Mouse (Mus musculus): ENCODE results near the gene Abca1. TPM values are rescaled to one million over a fixed set of nuclear protein-coding genes. Genes with fewer than 3 reads are reported as not detected.

Gene Abca1
- polyA plus RNA-seq, 1 experiment from 2014 or later: 11.5 TPM

DNA sequence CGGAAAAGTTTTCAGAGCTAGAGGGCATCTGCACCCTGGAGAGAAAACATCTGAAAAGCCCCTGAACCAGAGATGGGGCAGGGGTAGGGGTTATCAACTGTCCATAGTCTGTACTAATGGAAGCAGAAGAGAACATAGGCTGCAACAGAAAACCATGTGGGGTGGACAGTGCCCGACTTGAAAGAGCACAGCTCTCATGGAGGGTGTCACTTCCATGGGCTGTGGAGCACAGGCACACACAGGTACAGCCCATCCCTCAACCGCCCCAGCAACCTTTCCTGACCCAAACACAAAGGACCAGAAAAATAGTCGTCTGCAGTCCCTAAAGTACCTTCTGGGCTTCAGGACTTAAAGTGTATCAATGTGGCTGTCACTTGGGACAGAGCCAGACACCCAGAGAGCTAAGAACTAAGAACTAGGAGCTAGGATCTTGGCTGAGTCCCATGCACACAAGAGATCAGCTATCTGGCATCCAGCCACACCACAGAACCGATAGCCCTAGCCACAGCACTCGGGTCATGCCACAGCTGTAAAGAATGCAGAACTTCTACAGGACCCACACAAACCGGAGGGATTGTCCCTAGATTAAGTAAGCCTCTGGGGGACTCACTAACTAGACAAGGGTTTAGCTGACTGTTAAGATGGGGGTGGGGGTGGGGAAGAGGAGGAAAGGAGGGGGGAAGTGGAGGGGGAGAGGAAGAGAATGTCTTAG is 38.0 kb downstream of the Abca1 start:
- peak; percentile 43 for ATAC-seq (ENCODE audit: insufficient read depth)
- Histone ChIP-seq H3K4me2 (0 out of 2 replicates have a peak overlapping the region, but pooled peaks have one; percentile 15), H3K27me3 (no peaks in the 10 kb centered on the region), H3K36me3 (replicated peaks) (peaks cover 10% of the 10 kb centered on the region), H3K4me3 (replicated peaks) (no peak overlapping the region), H3K9ac (no peak overlapping the region), H3K9me3 (replicated peaks) (no peaks in the 10 kb centered on the region), H3K27ac (replicated peaks) (peak overlapping the region; percentile 53; the same call in 1 of the 2 replicates), H3K4me1 (replicated peaks) (peaks cover 66% of the 10 kb centered on the region)
- WGBS (ENCODE audit: insufficient replicate concordance): 23% methylated on average over 7 of the region's 7 CpGs

GRCm38 (mm10) chr4:53121084-53121483 is 38.6 kb downstream of the Abca1 start:
- H3K9me3 ChIP-seq (replicated peaks): no peaks in the 10 kb centered on the region
- H3K4me2 ChIP-seq: peak overlapping the region; percentile 15; the same call in 1 of the 2 replicates
- WGBS (ENCODE audit: insufficient replicate concordance): 20% methylated on average over 3 of the region's 3 CpGs
- H3K4me3 ChIP-seq (replicated peaks): no peak overlapping the region
- H3K27me3 ChIP-seq: no peaks in the 10 kb centered on the region
- ATAC-seq (ENCODE audit: insufficient read depth): peak; percentile 62
- H3K4me1 ChIP-seq (replicated peaks): peaks cover 66% of the 10 kb centered on the region
- peak overlapping the region; percentile 59; the same call in 1 of the 2 replicates for H3K27ac ChIP-seq (replicated peaks)
- no peak overlapping the region for H3K9ac ChIP-seq
- peaks cover 4% of the 10 kb centered on the region for H3K36me3 ChIP-seq (replicated peaks)

DNA sequence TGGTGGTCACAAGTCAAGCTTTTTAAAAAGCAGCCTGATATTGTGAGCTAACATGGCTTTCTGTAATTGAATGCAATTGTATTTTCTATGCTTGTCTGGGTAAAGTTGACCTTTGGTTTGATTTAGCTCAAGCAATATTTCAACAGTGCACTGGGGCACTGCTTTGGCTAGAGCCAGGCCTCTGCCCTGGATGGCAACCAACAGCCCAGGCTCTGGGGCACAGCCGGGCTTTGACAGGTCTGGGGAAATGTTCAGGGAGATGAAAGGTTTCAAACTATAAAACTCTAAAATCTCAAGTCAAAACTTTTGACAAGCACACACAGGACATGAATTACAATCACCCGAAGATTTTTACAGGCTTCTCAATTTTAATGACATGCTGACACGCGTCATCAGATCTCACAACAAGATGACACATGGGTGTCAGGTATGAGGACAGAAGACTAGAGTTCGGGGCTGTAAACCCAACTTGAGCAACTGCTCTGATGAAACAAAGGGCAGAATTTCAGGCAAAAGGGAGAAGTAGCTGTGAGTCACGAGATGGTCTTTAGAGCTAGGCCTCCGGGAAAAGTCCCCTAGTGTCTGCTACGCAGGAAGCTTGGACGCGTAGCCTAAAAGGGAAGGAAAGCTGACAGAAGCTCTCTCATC is 39.5 kb downstream of the Abca1 start:
- peak overlapping the region; percentile 59 for H3K27ac ChIP-seq (replicated peaks)
- 50% methylated on average over 10 of the region's 10 CpGs for WGBS (ENCODE audit: insufficient replicate concordance)
- H3K4me1 ChIP-seq (replicated peaks): peaks cover 70% of the 10 kb centered on the region
- peak overlapping the region; percentile 15; the same call in 1 of the 2 replicates for H3K4me2 ChIP-seq
- peaks cover 3% of the 10 kb centered on the region for H3K36me3 ChIP-seq (replicated peaks)
- no peaks in the 10 kb centered on the region for H3K9me3 ChIP-seq (replicated peaks)
- no peak for ATAC-seq (ENCODE audit: insufficient read depth)
- no peaks in the 10 kb centered on the region for H3K27me3 ChIP-seq
- H3K9ac ChIP-seq: no peak overlapping the region
- no peak overlapping the region for H3K4me3 ChIP-seq (replicated peaks)

DNA sequence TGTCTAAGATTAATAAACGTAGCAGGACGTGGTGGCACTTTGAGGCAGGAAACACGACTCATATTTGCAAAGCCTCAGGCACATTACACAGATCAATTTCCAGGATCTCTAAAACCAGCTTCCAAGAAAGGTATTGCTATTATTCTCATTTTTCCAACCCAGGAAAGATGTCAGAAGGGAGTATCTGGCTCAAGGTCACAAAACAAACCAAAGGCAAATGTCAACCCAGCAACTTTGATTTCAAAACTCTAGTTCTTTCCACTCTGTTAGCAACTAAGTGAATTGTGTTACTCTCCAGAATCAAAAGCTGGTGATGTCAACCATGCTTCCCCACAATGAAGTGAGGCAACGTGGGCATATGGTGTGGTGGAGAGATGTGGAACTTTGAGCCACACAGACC is 41.1 kb downstream of the Abca1 start:
- no peak for ATAC-seq (ENCODE audit: insufficient read depth)
- Histone ChIP-seq H3K4me3 (replicated peaks) (no peak overlapping the region), H3K4me1 (replicated peaks) (peaks cover 59% of the 10 kb centered on the region), H3K27me3 (no peaks in the 10 kb centered on the region), H3K9ac (no peak overlapping the region), H3K27ac (replicated peaks) (no peak overlapping the region), H3K9me3 (replicated peaks) (no peaks in the 10 kb centered on the region), H3K4me2 (no peak overlapping the region), H3K36me3 (replicated peaks) (peaks cover 6% of the 10 kb centered on the region; the same call in 1 of the 2 replicates)
- 28% methylated on average over 4 of the region's 4 CpGs for WGBS (ENCODE audit: insufficient replicate concordance)

GRCm38 (mm10) chr4:53117610-53118009 is 42.1 kb downstream of the Abca1 start:
- no peak for ATAC-seq (ENCODE audit: insufficient read depth)
- Histone ChIP-seq H3K4me2 (no peak overlapping the region), H3K27me3 (no peaks in the 10 kb centered on the region), H3K4me1 (replicated peaks) (peaks cover 52% of the 10 kb centered on the region), H3K9me3 (replicated peaks) (no peaks in the 10 kb centered on the region), H3K36me3 (replicated peaks) (peaks cover 14% of the 10 kb centered on the region; the same call in 1 of the 2 replicates), H3K27ac (replicated peaks) (no peak overlapping the region), H3K9ac (no peak overlapping the region), H3K4me3 (replicated peaks) (no peak overlapping the region)

- peaks cover 52% of the 10 kb centered on the region for H3K4me1 ChIP-seq (replicated peaks)
- no peaks in the 10 kb centered on the region for H3K27me3 ChIP-seq
- H3K27ac ChIP-seq (replicated peaks): no peak overlapping the region
- H3K4me2 ChIP-seq: no peak overlapping the region
- H3K4me3 ChIP-seq (replicated peaks): no peak overlapping the region
- H3K9ac ChIP-seq: no peak overlapping the region
- no peak for ATAC-seq (ENCODE audit: insufficient read depth)
- H3K9me3 ChIP-seq (replicated peaks): no peaks in the 10 kb centered on the region
- peaks cover 14% of the 10 kb centered on the region; the same call in 1 of the 2 replicates for H3K36me3 ChIP-seq (replicated peaks)
- WGBS (ENCODE audit: insufficient replicate concordance): 70% methylated on average over 5 of the region's 5 CpGs
Observed at GRCm38 (mm10) chr4:53117076-53117475, 42.6 kb downstream of the Abca1 start.

DNA sequence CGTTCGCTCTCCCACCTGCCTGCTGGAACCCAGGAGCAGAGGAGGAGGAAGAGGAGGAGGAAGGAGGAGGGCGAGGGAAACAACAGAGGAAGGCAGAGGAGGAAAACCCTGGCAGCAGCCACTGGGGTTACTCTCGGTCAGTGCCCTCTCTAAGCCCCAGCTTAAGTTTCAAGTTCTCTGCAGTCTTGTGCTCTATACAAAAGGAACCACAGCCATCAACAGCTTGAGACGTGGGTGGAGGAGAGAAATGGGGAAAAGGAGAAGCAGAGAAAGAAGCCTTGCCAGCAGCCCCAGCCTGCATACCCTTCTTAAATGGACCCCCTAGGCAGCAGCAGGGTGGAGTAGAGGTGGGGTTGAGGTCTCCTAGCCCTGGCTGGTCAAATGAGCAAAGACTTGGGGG is 43.8 kb downstream of the Abca1 start:
- Histone ChIP-seq H3K27me3 (no peaks in the 10 kb centered on the region), H3K9ac (no peak overlapping the region), H3K36me3 (replicated peaks) (peaks cover 14% of the 10 kb centered on the region; the same call in 1 of the 2 replicates), H3K9me3 (replicated peaks) (no peaks in the 10 kb centered on the region), H3K27ac (replicated peaks) (no peak overlapping the region), H3K4me3 (replicated peaks) (no peak overlapping the region), H3K4me2 (no peak overlapping the region), H3K4me1 (replicated peaks) (peaks cover 44% of the 10 kb centered on the region)
- WGBS (ENCODE audit: insufficient replicate concordance): 14% methylated on average over 3 of the region's 5 CpGs
- ATAC-seq (ENCODE audit: insufficient read depth): no peak

GRCm38 (mm10) chr4:53115410-53115809 is 44.3 kb downstream of the Abca1 start:
- no peak overlapping the region for H3K4me2 ChIP-seq
- no peaks in the 10 kb centered on the region for H3K9me3 ChIP-seq (replicated peaks)
- no peaks in the 10 kb centered on the region for H3K27me3 ChIP-seq
- ATAC-seq (ENCODE audit: insufficient read depth): no peak
- H3K36me3 ChIP-seq (replicated peaks): peaks cover 14% of the 10 kb centered on the region; the same call in 1 of the 2 replicates
- no peak overlapping the region for H3K9ac ChIP-seq
- peaks cover 40% of the 10 kb centered on the region for H3K4me1 ChIP-seq (replicated peaks)
- 62% methylated on average over 4 of the region's 4 CpGs for WGBS (ENCODE audit: insufficient replicate concordance)
- H3K4me3 ChIP-seq (replicated peaks): no peak overlapping the region
- H3K27ac ChIP-seq (replicated peaks): no peak overlapping the region

GRCm38 (mm10) chr4:53111919-53112355 is 47.8 kb downstream of the Abca1 start:
- peaks cover 20% of the 10 kb centered on the region for H3K4me1 ChIP-seq (replicated peaks)
- no peak overlapping the region for H3K27ac ChIP-seq (replicated peaks)
- ATAC-seq (ENCODE audit: insufficient read depth): peak; percentile 39; the same call in 1 of the 2 replicates
- no peaks in the 10 kb centered on the region for H3K27me3 ChIP-seq
- no peak overlapping the region for H3K4me3 ChIP-seq (replicated peaks)
- H3K36me3 ChIP-seq (replicated peaks): peaks cover 15% of the 10 kb centered on the region; the same call in 1 of the 2 replicates
- H3K4me2 ChIP-seq: no peak overlapping the region
- 45% methylated on average over 4 of the region's 4 CpGs for WGBS (ENCODE audit: insufficient replicate concordance)
- no peak overlapping the region for H3K9ac ChIP-seq
- no peaks in the 10 kb centered on the region for H3K9me3 ChIP-seq (replicated peaks)

GRCm38 (mm10) chr4:53110356-53110755 is 49.3 kb downstream of the Abca1 start:
- Histone ChIP-seq H3K27me3 (no peaks in the 10 kb centered on the region), H3K36me3 (replicated peaks) (peaks cover 17% of the 10 kb centered on the region; the same call in 1 of the 2 replicates)

GRCm38 (mm10) chr4:53109381-53109928 is 50.2 kb downstream of the Abca1 start:
- Histone ChIP-seq H3K4me2 (no peak overlapping the region), H3K4me1 (replicated peaks) (peaks cover 9% of the 10 kb centered on the region), H3K9ac (no peak overlapping the region), H3K9me3 (replicated peaks) (no peaks in the 10 kb centered on the region), H3K27me3 (no peaks in the 10 kb centered on the region), H3K36me3 (replicated peaks) (peaks cover 17% of the 10 kb centered on the region; the same call in 1 of the 2 replicates), H3K27ac (replicated peaks) (no peak overlapping the region), H3K4me3 (replicated peaks) (no peak overlapping the region)
- ATAC-seq (ENCODE audit: insufficient read depth): no peak
- 57% methylated on average over 9 of the region's 9 CpGs for WGBS (ENCODE audit: insufficient replicate concordance)

More at GRCm38 (mm10) chr4:53110356-53110755, 49.3 kb downstream of the Abca1 start:
- Histone ChIP-seq H3K9ac (no peak overlapping the region), H3K4me3 (replicated peaks) (no peak overlapping the region), H3K4me2 (no peak overlapping the region), H3K9me3 (replicated peaks) (no peaks in the 10 kb centered on the region), H3K27ac (replicated peaks) (no peak overlapping the region), H3K4me1 (replicated peaks) (peaks cover 14% of the 10 kb centered on the region)
- no peak for ATAC-seq (ENCODE audit: insufficient read depth)
- WGBS (ENCODE audit: insufficient replicate concordance): 23% methylated on average over 5 of the region's 5 CpGs

Measured in liver, embryonic 15.5 days (tissue).